Mouse (Mus musculus) thymus, postnatal 10 days (tissue): ENCODE results near the gene Adamts8.

Experiments used
- DNase-seq, 2 experiments: peaks; one replicate each; pipeline ENCODE4 v3.0.0; 2021; ENCODE audit warnings: low spot score in 2 of 2

The Adamts8 gene

GRCm38 (mm10) chr9:30985782-30986181 is 43.4 kb downstream of the Adamts8 start:
- no peak for DNase-seq

DNA sequence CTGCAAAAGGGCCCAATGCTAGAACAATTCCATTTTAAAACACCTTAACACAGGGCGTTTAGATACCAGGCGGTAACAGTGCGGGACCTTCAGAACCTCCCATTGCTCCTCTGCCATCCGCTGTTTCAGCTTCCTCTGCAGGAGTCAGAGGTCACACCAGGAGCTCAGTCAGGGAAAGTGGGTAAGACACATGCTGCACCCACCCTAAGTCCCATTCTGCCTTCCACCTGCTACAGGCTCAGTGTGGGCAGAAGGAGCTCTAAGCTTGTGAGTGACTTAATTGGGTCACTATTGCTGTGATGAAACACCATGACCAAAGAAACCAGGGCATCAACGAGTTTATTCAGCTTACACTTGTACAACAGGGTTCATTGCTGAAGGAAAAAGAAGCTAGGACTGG is 50.7 kb downstream of the Adamts8 start:
- no peak for DNase-seq

DNA sequence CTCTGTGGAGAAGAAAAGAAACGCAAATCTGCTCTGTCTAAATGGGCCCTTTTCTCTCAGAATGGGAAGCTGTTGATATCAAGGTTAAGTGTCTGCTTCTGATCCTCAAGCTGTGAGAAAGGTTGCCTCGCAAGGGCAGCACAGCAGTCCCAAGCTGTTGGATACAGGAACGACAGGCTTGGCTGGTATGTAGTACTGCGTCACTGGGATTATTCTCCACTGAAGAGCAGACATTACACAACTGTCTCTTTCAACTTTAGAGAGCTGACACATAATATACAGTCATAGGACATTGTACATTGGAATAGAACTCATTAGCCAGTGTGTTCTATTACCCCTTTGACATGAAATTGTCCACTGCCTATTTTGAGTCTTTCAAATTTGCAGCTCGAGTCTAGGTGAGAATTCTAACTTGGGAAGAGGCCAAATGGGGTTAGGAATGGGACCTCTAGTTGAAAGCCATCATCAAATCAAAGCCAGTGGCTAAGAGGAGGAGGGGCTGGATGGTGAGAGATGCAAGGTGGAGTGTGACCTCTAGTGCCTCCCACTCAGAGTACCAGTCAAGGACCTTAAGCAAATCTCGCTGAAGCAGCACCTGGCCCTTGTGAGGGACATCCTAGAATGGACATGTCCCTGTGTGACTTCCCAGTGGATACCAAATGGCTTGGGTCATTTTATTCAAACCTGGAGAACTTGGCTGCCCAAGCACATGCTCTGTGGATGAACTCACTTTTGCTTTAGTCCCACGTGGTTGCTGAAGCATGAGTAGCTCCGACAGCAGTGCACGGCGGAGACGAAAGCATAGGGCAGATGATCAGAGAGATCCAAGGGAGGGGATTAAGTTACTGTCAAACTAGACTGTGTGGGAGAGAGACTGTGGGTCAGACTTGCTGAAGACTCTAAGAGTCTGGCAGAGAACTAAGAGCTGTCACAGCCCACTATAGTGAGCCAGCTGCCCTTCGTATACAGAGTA is 54.5 kb downstream of the Adamts8 start:
- DNase-seq, result no peak

DNA sequence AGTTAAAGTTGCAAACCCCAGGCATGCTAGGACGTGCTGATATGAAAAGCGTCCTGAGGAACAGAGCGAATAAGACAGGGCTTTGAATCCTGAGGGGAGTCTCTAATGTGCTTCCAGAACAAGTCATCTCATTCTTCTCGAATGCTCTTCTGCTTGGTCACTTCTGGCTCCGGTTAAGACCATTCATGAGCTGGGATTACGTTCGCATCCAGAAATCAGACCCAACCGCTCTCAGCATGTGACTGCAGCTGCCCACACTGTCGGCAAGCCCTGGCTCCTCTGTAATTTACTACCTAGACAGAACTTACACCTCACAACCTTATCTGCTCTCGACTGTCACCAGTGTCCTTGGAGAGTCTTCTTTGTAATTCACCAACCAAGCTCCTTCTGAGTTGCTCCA is 58.3 kb downstream of the Adamts8 start:
- DNase-seq, result no peak

- no peak for DNase-seq
Measured at GRCm38 (mm10) chr9:31002528-31002927, 60.2 kb downstream of the Adamts8 start.

GRCm38 (mm10) chr9:31009334-31009733 is 67.0 kb downstream of the Adamts8 start:
- DNase-seq, result no peak

DNA sequence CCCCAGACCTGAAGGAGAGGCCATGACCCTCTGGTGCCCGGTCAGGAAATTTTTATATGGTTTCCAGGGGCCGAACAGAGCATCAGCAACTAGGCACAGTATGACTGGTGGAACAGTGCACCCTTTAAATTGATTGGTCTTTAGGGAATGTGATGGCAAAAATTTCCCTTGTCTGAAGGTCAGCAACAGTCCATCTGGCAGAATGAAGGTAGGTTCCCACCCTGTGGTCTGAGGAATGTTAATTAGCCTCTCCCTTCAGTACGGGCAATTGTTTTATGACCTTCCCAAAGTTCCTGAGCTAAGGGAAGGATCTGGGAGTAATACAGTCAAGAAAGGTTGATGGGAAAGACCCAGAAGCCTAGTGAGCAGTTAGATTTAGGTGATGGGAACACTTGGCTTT is 67.7 kb downstream of the Adamts8 start:
- no peak for DNase-seq

DNA sequence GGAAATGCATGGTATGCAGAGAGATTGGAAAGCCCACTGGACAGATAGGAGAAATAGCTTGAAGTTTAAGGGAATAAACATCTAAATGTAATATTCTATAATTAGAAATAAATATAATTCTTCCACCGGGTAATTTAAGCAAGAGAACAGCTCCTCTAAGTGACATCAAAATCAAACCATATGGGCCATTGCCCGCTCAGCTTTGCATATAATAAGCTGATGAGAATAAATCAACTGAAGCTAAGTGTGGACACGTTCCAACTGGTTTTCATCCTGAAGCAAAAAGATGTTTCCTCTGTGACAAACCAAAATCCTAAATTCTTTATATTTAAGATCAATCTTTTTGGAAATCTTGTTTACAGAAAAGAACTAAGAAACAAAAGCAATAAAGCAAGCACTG is 68.4 kb downstream of the Adamts8 start:
- no peak for DNase-seq

GRCm38 (mm10) chr9:31011533-31011932 is 69.2 kb downstream of the Adamts8 start:
- no peak for DNase-seq

DNA sequence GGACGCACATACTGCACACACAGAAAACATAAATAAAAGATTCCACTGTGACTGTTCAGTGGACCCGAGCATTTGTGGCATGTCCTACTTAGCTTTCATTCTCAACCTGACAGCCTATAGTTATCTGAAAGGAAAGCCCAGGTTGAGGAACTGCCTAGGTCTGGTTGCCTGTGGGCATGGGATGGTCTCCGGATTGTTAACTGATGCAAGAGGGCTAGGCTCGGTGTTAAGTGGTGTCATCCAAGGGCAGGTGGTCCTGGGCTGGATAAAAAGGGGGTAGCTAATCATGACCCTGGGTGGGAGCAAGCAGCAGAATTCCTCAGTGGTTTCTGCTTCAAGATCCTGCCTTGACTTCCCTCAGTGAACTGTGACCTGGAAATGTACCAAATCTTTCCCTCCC is 70.3 kb downstream of the Adamts8 start:
- DNase-seq, result no peak

DNA sequence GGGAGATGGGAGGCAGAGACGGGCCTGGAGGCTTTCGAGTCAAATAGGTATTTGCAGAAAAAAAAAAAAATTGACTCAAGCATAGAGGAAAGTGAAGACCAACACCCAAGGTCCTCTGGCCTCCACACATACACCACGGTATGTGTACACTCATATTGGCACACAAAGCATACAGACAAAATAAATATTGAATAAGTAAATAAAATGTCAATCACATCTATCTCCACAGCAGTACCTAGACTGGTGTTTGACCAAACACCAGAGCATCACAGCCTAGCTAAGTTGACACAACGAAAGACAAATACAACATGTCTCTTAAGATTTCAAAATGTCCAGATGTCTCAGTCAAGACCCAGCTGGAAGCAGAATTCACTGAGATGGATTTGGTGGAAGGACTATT is 71.1 kb downstream of the Adamts8 start:
- no peak for DNase-seq
